Mouse (Mus musculus) small intestine, adult 2 months (tissue): ENCODE results near the gene Gm49405. TPM values are rescaled to one million over a fixed set of nuclear protein-coding genes. Genes with fewer than 3 reads are reported as not detected.
A peak's percentile ranks its signal among the peaks of the same experiment; 100 is the strongest.

Experiments
- H3K27ac ChIP-seq: fragments of 200-500 bp; 2 replicates; pipeline ENCODE4 v1.5.1; 2012; ENCODE audit warnings: low read depth, low read length, control low read depth, inconsistent platforms; ENCODE audit not compliant: insufficient read depth
- H3K27me3 ChIP-seq: fragments of 200-500 bp; 2 replicates; pipeline ENCODE4 v1.6.1; 2012; ENCODE audit warnings: mild to moderate bottlenecking, moderate library complexity, low read length, inconsistent platforms; ENCODE audit not compliant: control insufficient read depth, insufficient read depth
- H3K36me3 ChIP-seq: fragments of 200-500 bp; 2 replicates; pipeline ENCODE4 v1.6.1; 2012; ENCODE audit warnings: mild to moderate bottlenecking, low read length, control low read depth, inconsistent platforms; ENCODE audit not compliant: control insufficient read depth, insufficient read depth
- H3K4me1 ChIP-seq: fragments of 200-500 bp; 2 replicates; pipeline ENCODE4 v1.6.1; 2012; ENCODE audit warnings: low read length, inconsistent platforms, mixed read lengths; ENCODE audit not compliant: control insufficient read depth, insufficient read depth, insufficient read length
- H3K4me3 ChIP-seq: fragments of 200-500 bp; 2 replicates; pipeline ENCODE4 v1.5.1; 2012; ENCODE audit warnings: low read depth, mild to moderate bottlenecking, control low read depth, inconsistent platforms, low read length, moderate library complexity
- CTCF ChIP-seq: fragments of 200-500 bp; IDR thresholded peaks from 2 replicates; pipeline ENCODE4 v1.5.1; 2012; ENCODE audit warnings: low read depth, mild to moderate bottlenecking, control low read depth, inconsistent platforms, low read length, moderate library complexity, mixed read lengths; ENCODE audit not compliant: insufficient replicate concordance, insufficient read length; ENCODE audit errors: extremely low read depth
- POLR2A ChIP-seq: fragments of 200-500 bp; IDR thresholded peaks from 2 replicates; pipeline ENCODE4 v1.6.1; 2012; ENCODE audit warnings: low read depth, mild to moderate bottlenecking, control low read depth, inconsistent platforms, low read length, moderate library complexity
- WGBS: fragments of 180-500 bp; shearing (Covaris S2); methylation state at CpG from one replicate; pipeline ENCODE4 v1.1.7; 2018; 5-methylcytosine and 5-hydroxymethylcytosine counted together
- polyA plus RNA-seq: library from polyadenylated mRNA; depleted of rRNA; stranded (reverse); fragments of >200 nt; gene quantifications from 2 replicates; pipeline ENCODE4 v1.2.3, GENCODE M21; 2012

Gm49405 gene
- polyA plus RNA-seq, 1 experiment = 0.90 TPM

GRCm38 (mm10) chr19:3996747-3997146 is 3.7 kb upstream of the Gm49405 start:
- no peak for TF ChIP-seq CTCF
- no peak for TF ChIP-seq POLR2A
- WGBS = 55% methylated on average over 8 of the region's 8 CpGs
- no peak overlapping the region for H3K4me3 ChIP-seq
- no peaks in the 10 kb centered on the region for H3K36me3 ChIP-seq
- peaks cover 27% of the 10 kb centered on the region for H3K4me1 ChIP-seq
- H3K27me3 ChIP-seq = no peaks in the 10 kb centered on the region
- H3K27ac ChIP-seq = peak overlapping the region; percentile 29; the same call in 1 of the 2 replicates

GRCm38 (mm10) chr19:3997231-3997630 is 3.2 kb upstream of the Gm49405 start:
- peak overlapping the region; percentile 29; the same call in 1 of the 2 replicates for H3K27ac ChIP-seq
- TF ChIP-seq CTCF (no peak), POLR2A (no peak)
- H3K4me3 ChIP-seq = no peak overlapping the region
- 47% methylated on average over 8 of the region's 8 CpGs for WGBS
- peaks cover 32% of the 10 kb centered on the region for H3K4me1 ChIP-seq
- no peaks in the 10 kb centered on the region for H3K36me3 ChIP-seq
- H3K27me3 ChIP-seq = no peaks in the 10 kb centered on the region

- WGBS = 84% methylated on average over 8 of the region's 8 CpGs
- no peaks in the 10 kb centered on the region for H3K27me3 ChIP-seq
- H3K36me3 ChIP-seq = no peaks in the 10 kb centered on the region
- H3K27ac ChIP-seq = no peak overlapping the region
- H3K4me1 ChIP-seq = peaks cover 36% of the 10 kb centered on the region
- no peak overlapping the region for H3K4me3 ChIP-seq
- TF ChIP-seq CTCF = no peak
- TF ChIP-seq POLR2A = no peak
These were observed 2.1 kb upstream of the Gm49405 start for GRCm38 (mm10) chr19:3998335-3998734.

DNA sequence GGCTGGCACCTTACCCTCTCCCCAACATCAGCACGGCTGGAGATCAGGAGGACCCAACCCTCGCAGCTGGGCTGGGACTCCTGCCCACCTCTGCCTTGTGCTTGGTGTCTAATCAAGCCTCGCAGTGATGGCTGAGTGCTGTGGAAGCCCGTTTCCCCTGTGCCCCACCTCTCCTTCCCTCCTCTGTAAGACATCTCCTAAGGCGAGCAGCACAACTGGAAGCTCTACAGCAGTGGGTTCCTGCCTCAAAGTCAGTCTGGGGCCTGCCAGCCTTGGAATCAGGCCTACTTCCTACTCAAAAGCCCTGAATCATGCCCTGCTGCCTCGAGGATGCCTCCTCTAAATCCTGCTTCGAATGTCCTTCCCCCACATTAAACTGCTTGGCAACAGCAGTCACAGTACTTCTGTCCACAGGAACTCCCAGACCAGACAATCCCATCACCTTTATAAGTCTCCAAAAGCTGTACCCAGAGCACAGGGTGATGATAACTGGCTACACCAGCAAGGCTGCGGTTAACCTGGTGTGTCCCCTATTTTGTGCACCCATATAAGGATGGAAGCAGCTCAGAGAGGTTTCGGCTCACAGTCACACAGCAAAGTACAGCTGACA is 1.2 kb upstream of the Gm49405 start:
- no peaks in the 10 kb centered on the region for H3K27me3 ChIP-seq
- H3K4me1 ChIP-seq = peaks cover 36% of the 10 kb centered on the region
- H3K27ac ChIP-seq = peak overlapping the region; percentile 90
- 85% methylated on average over 9 of the region's 9 CpGs for WGBS
- H3K4me3 ChIP-seq = no peak overlapping the region
- H3K36me3 ChIP-seq = no peaks in the 10 kb centered on the region
- TF ChIP-seq POLR2A (no peak), CTCF (0 out of 2 replicates have a peak, but pooled peaks have one; percentile 4)

GRCm38 (mm10) chr19:4000949-4001525 is 611 bp downstream of the Gm49405 start:
- Histone ChIP-seq H3K27me3 (no peaks in the 10 kb centered on the region), H3K36me3 (peaks cover 6% of the 10 kb centered on the region), H3K27ac (peak overlapping the region; percentile 92), H3K4me3 (peak overlapping the region; percentile 71), H3K4me1 (peaks cover 36% of the 10 kb centered on the region)
- 19% methylated on average over 17 of the region's 17 CpGs for WGBS
- TF ChIP-seq POLR2A (no peak), CTCF (peak; percentile 10; the same call in 1 of the 2 replicates)

DNA sequence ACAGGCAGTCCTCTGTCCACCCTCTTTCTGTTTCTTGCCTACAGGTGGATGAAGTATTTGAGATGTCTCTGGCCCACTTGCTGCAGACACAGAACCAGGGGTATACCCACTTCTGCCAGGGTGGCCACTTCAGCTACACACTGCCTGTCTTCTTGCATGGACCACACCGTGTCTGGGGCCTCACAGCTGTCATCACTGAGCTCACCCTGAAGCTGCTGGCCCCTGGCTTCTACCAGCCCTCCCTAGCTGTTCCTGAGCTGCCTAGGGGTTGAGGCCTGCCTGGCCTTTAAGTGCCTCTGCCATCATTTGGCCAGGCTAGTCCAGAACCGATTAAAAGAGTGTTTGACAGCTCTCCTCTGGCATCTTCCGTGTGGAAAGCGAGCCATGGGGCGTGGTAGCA is 1.3 kb downstream of the Gm49405 start:
- TF ChIP-seq CTCF = no peak
- no peak for TF ChIP-seq POLR2A
- H3K27ac ChIP-seq = no peak overlapping the region
- H3K27me3 ChIP-seq = no peaks in the 10 kb centered on the region
- no peak overlapping the region for H3K4me3 ChIP-seq
- 68% methylated on average over 5 of the region's 5 CpGs for WGBS
- H3K4me1 ChIP-seq = peaks cover 32% of the 10 kb centered on the region
- H3K36me3 ChIP-seq = peaks cover 12% of the 10 kb centered on the region

DNA sequence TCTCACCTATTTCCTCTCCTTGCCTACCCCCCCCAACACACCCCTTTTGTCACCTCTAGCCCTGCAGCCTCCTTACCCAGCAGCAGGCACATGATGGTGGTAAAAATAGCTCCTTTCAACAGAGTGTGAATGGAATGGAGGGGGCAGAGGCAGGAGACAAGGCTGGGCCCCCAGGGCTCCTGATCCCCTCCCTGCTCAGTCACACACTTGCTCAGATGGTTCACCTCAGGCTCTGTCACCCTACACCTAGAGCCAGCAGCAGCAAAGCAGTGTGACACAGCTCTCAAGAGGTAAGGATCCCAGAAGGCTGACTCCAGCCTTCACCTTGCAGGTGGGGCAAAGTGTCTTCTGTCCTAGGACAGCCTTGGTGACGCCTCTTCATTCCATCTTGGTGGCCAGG is 2.7 kb downstream of the Gm49405 start, which contains the start of gene Doc2g:
Doc2g (plus strand) TSS at position 202 of the 400 bp plus-strand sequence.
- Histone ChIP-seq H3K36me3 (peaks cover 23% of the 10 kb centered on the region), H3K4me3 (no peak within 1 kb of the TSS), H3K4me1 (peaks cover 25% of the 10 kb centered on the region), H3K27me3 (no peaks in the 10 kb centered on the region), H3K27ac (no peak within 1 kb of the TSS)
- 97% methylated on average over 1 of the region's 1 CpGs for WGBS
- TF ChIP-seq POLR2A = no peak
- TF ChIP-seq CTCF = no peak

DNA sequence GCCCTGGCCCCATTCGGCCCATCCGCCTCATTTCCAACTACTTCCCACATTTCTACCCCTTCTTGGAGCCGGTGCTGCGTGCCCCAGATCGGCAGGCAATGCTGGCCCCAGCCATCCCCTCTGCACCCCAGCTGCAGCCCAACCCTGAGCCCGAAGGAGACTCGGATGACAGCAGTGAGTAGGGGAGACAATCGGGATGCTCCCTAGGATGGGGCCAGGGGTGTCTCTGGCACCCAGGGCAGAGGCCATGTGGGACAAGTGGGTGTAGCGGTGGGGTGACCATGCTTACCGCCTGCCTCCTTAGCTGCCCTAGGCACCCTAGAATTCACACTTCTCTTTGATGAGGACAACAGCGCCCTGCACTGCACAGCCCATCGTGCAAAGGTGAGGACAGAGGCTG is 3.2 kb downstream of the Gm49405 start:
- no peak overlapping the region for H3K4me3 ChIP-seq
- no peaks in the 10 kb centered on the region for H3K27me3 ChIP-seq
- WGBS = 86% methylated on average over 12 of the region's 12 CpGs
- peaks cover 29% of the 10 kb centered on the region for H3K36me3 ChIP-seq
- peaks cover 25% of the 10 kb centered on the region for H3K4me1 ChIP-seq
- TF ChIP-seq CTCF (no peak), POLR2A (no peak)
- H3K27ac ChIP-seq = no peak overlapping the region
